Mouse (Mus musculus): ENCODE measurements around the gene Pkp4. TPM values are rescaled to one million over a fixed set of nuclear protein-coding genes. Genes with fewer than 3 reads are reported as not detected.

The Pkp4 gene
- polyA plus RNA-seq, 1 experiment from 2014 or later: 48.3 TPM

- 14% methylated on average over 9 of the region's 9 CpGs for WGBS
- Histone ChIP-seq H3K4me1 (ENCODE audit: control insufficient read depth, insufficient read depth, low read length) (peaks cover 24% of the 10 kb centered on the region), H3K9ac (ENCODE audit: low read length) (peak overlapping the region; percentile 56), H3K27me3 (ENCODE audit: control insufficient read depth, insufficient read depth, low read length) (no peaks in the 10 kb centered on the region), H3K9me3 (replicated peaks; ENCODE audit: control insufficient read depth, low read length) (no peaks in the 10 kb centered on the region), H3K36me3 (ENCODE audit: control insufficient read depth, insufficient read depth) (peaks cover 5% of the 10 kb centered on the region; the same call in 1 of the 2 replicates), H3K4me3 (ENCODE audit: low read length) (no peak overlapping the region), H3K27ac (ENCODE audit: low read length) (peak overlapping the region; percentile 95), H3K4me2 (ENCODE audit: low read depth, low read length) (peak overlapping the region; percentile 33)
- peak; percentile 88 for ATAC-seq (replicated peaks; ENCODE audit: extremely low read depth, insufficient read depth, low FRiP score)
Observed at GRCm38 (mm10) chr2:59219997-59220789, 59.5 kb downstream of the Pkp4 start.

DNA sequence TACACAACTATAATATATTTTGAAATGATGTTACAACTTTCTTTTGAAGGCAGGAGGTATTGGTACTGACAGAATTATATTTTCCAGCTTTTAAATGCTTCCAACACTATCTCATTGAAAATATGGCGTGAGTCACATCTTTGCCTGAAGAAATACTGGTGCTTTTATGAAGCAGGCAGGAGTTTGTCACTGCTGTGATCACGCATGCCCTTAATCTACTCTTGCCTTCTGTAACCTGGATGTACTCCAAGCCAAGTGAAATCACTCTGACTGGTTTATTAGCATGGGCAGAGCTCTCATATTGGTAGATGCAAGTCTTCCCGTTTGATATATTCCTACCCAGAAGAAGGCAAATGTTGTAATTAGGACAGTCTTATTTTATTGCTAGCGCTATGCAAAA, 65.7 kb downstream of the Pkp4 start:
- Histone ChIP-seq H3K27me3 (ENCODE audit: control insufficient read depth, insufficient read depth, low read length) (no peaks in the 10 kb centered on the region), H3K4me2 (ENCODE audit: low read depth, low read length) (no peak overlapping the region), H3K4me1 (ENCODE audit: control insufficient read depth, insufficient read depth, low read length) (peaks cover 6% of the 10 kb centered on the region; the same call in 1 of the 2 replicates), H3K9me3 (replicated peaks; ENCODE audit: control insufficient read depth, low read length) (no peaks in the 10 kb centered on the region), H3K4me3 (ENCODE audit: low read length) (no peak overlapping the region), H3K36me3 (ENCODE audit: control insufficient read depth, insufficient read depth) (no peaks in the 10 kb centered on the region; the same call in 1 of the 2 replicates), H3K9ac (ENCODE audit: low read length) (no peak overlapping the region), H3K27ac (ENCODE audit: low read length) (no peak overlapping the region)
- WGBS: 62% methylated on average over 4 of the region's 4 CpGs
- no peak for ATAC-seq (replicated peaks; ENCODE audit: extremely low read depth, insufficient read depth, low FRiP score)

GRCm38 (mm10) chr2:59227011-59227410, 66.4 kb downstream of the Pkp4 start:
- H3K4me2 ChIP-seq (ENCODE audit: low read depth, low read length): no peak overlapping the region
- H3K27me3 ChIP-seq (ENCODE audit: control insufficient read depth, insufficient read depth, low read length): no peaks in the 10 kb centered on the region
- WGBS: 68% methylated on average over 3 of the region's 3 CpGs
- H3K9me3 ChIP-seq (replicated peaks; ENCODE audit: control insufficient read depth, low read length): no peaks in the 10 kb centered on the region
- H3K4me1 ChIP-seq (ENCODE audit: control insufficient read depth, insufficient read depth, low read length): peaks cover 8% of the 10 kb centered on the region; the same call in 1 of the 2 replicates
- H3K27ac ChIP-seq (ENCODE audit: low read length): no peak overlapping the region
- no peak overlapping the region for H3K9ac ChIP-seq (ENCODE audit: low read length)
- no peak for ATAC-seq (replicated peaks; ENCODE audit: extremely low read depth, insufficient read depth, low FRiP score)
- H3K36me3 ChIP-seq (ENCODE audit: control insufficient read depth, insufficient read depth): no peaks in the 10 kb centered on the region; the same call in 1 of the 2 replicates
- H3K4me3 ChIP-seq (ENCODE audit: low read length): no peak overlapping the region

DNA sequence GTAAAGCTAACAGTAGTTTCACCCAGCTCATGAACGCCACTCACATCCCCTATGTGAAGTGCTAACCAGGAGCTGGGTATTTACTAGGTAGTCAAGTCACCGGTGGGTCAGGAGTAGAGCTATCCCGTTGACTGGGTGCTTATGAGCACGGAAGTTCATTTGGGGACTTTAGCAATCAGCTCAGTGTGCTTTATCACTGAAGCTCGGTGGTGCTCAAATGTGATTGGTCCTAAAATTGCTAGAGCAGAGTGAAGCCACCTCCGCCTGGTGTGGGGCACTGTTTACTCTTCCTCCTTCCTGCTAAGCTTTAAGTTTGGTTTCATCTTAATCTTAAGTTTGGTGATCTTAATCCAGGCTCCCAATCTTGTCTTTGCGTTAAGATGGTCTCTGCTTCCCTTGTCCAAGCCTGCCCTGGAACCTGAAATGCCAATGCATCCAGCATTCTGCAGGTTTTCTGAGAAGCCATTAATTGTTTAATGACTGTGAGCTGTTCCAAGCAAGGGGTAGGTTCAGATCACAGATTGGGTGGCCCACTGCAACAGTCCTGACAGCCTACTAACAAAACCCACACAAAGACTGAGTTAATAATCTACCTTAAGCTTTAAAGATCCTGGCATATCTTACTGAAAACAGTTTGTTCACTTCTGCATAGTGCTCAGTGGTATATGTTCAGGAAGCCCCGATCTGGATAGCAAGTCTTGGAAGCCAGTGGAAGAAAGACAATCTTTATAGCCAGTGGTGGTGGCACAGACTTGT, 67.0 kb downstream of the Pkp4 start:
- Histone ChIP-seq H3K4me3 (ENCODE audit: low read length) (no peak overlapping the region), H3K36me3 (ENCODE audit: control insufficient read depth, insufficient read depth) (no peaks in the 10 kb centered on the region; the same call in 1 of the 2 replicates), H3K9me3 (replicated peaks; ENCODE audit: control insufficient read depth, low read length) (no peaks in the 10 kb centered on the region), H3K27ac (ENCODE audit: low read length) (no peak overlapping the region), H3K9ac (ENCODE audit: low read length) (no peak overlapping the region), H3K4me1 (ENCODE audit: control insufficient read depth, insufficient read depth, low read length) (peaks cover 8% of the 10 kb centered on the region; the same call in 1 of the 2 replicates), H3K27me3 (ENCODE audit: control insufficient read depth, insufficient read depth, low read length) (no peaks in the 10 kb centered on the region), H3K4me2 (ENCODE audit: low read depth, low read length) (no peak overlapping the region)
- no peak for ATAC-seq (replicated peaks; ENCODE audit: extremely low read depth, insufficient read depth, low FRiP score)
- WGBS: 83% methylated on average over 8 of the region's 8 CpGs

DNA sequence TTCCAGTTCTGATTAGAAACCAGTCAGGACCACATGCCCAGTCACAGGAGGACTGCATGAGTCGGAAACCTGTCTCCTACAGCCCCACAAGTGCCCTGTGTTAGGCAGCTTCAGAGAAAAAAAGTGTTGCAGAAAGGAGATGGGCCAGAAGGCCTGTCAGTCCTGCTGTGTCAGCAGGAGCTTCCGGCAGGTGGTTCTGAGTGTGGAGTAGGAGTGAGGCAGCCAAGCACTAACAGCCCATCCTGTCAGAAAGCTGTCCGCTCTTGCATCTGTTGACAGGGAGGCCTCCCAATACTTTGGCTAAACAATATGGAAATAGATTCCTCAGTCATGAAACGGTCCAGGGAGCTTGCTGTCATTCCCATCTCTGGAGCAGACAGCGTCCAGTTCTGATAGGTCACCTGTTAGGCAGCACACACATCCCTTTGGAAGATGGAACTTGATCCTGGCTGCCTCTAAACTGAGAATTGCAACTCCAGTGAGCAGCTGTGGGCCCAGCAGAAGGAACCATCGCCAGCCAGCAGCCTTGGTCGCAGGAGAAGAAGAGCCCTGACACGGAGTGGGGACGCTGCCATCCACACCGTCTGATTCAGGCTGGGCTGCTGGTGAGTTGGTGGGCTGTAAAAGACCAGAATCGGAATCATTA, 68.7 kb downstream of the Pkp4 start:
- Histone ChIP-seq H3K9me3 (replicated peaks; ENCODE audit: control insufficient read depth, low read length) (no peaks in the 10 kb centered on the region), H3K9ac (ENCODE audit: low read length) (peak overlapping the region; percentile 26; the same call in 1 of the 2 replicates), H3K4me1 (ENCODE audit: control insufficient read depth, insufficient read depth, low read length) (peaks cover 21% of the 10 kb centered on the region), H3K4me3 (ENCODE audit: low read length) (no peak overlapping the region), H3K4me2 (ENCODE audit: low read depth, low read length) (no peak overlapping the region), H3K36me3 (ENCODE audit: control insufficient read depth, insufficient read depth) (no peaks in the 10 kb centered on the region; the same call in 1 of the 2 replicates), H3K27me3 (ENCODE audit: control insufficient read depth, insufficient read depth, low read length) (no peaks in the 10 kb centered on the region), H3K27ac (ENCODE audit: low read length) (peak overlapping the region; percentile 24; the same call in 1 of the 2 replicates)
- WGBS: 82% methylated on average over 11 of the region's 11 CpGs
- ATAC-seq (replicated peaks; ENCODE audit: extremely low read depth, insufficient read depth, low FRiP score): no peak

GRCm38 (mm10) chr2:59230656-59231055, 70.0 kb downstream of the Pkp4 start:
- H3K9me3 ChIP-seq (replicated peaks; ENCODE audit: control insufficient read depth, low read length): no peaks in the 10 kb centered on the region
- WGBS: 70% methylated on average over 9 of the region's 9 CpGs

GRCm38 (mm10) chr2:59231514-59231913, 70.9 kb downstream of the Pkp4 start:
- no peak for ATAC-seq (replicated peaks; ENCODE audit: extremely low read depth, insufficient read depth, low FRiP score)
- Histone ChIP-seq H3K27ac (ENCODE audit: low read length) (no peak overlapping the region), H3K36me3 (ENCODE audit: control insufficient read depth, insufficient read depth) (no peaks in the 10 kb centered on the region; the same call in 1 of the 2 replicates), H3K4me2 (ENCODE audit: low read depth, low read length) (no peak overlapping the region), H3K4me3 (ENCODE audit: low read length) (no peak overlapping the region), H3K9me3 (replicated peaks; ENCODE audit: control insufficient read depth, low read length) (no peaks in the 10 kb centered on the region), H3K27me3 (ENCODE audit: control insufficient read depth, insufficient read depth, low read length) (no peaks in the 10 kb centered on the region), H3K9ac (ENCODE audit: low read length) (no peak overlapping the region), H3K4me1 (ENCODE audit: control insufficient read depth, insufficient read depth, low read length) (peaks cover 27% of the 10 kb centered on the region)
- WGBS: 71% methylated on average over 5 of the region's 5 CpGs

More at GRCm38 (mm10) chr2:59230656-59231055, 70.0 kb downstream of the Pkp4 start:
- Histone ChIP-seq H3K9ac (ENCODE audit: low read length) (no peak overlapping the region), H3K27me3 (ENCODE audit: control insufficient read depth, insufficient read depth, low read length) (no peaks in the 10 kb centered on the region), H3K4me2 (ENCODE audit: low read depth, low read length) (no peak overlapping the region), H3K4me3 (ENCODE audit: low read length) (no peak overlapping the region), H3K4me1 (ENCODE audit: control insufficient read depth, insufficient read depth, low read length) (peaks cover 27% of the 10 kb centered on the region), H3K36me3 (ENCODE audit: control insufficient read depth, insufficient read depth) (no peaks in the 10 kb centered on the region; the same call in 1 of the 2 replicates), H3K27ac (ENCODE audit: low read length) (no peak overlapping the region)
- no peak for ATAC-seq (replicated peaks; ENCODE audit: extremely low read depth, insufficient read depth, low FRiP score)

GRCm38 (mm10) chr2:59233294-59233923, 72.8 kb downstream of the Pkp4 start:
- Histone ChIP-seq H3K36me3 (ENCODE audit: control insufficient read depth, insufficient read depth) (peaks cover 5% of the 10 kb centered on the region), H3K4me2 (ENCODE audit: low read depth, low read length) (peak overlapping the region; percentile 28; the same call in 1 of the 2 replicates), H3K4me1 (ENCODE audit: control insufficient read depth, insufficient read depth, low read length) (peaks cover 24% of the 10 kb centered on the region), H3K27ac (ENCODE audit: low read length) (peak overlapping the region; percentile 89), H3K9ac (ENCODE audit: low read length) (peak overlapping the region; percentile 41; the same call in 1 of the 2 replicates), H3K27me3 (ENCODE audit: control insufficient read depth, insufficient read depth, low read length) (no peaks in the 10 kb centered on the region), H3K4me3 (ENCODE audit: low read length) (no peak overlapping the region), H3K9me3 (replicated peaks; ENCODE audit: control insufficient read depth, low read length) (no peaks in the 10 kb centered on the region; the same call in 1 of the 2 replicates)
- ATAC-seq (replicated peaks; ENCODE audit: extremely low read depth, insufficient read depth, low FRiP score): peak; percentile 61
- WGBS: 49% methylated on average over 13 of the region's 13 CpGs

Measured in heart, embryonic 16.5 days (tissue).